Mouse (Mus musculus): Measurements from ENCODE around the gene Clcf1. TPM values are rescaled to one million over a fixed set of nuclear protein-coding genes. Genes with fewer than 3 reads are reported as not detected.

The Clcf1 gene
- polyA plus RNA-seq, 1 experiment from 2014 or later: 6.5 TPM

GRCm38 (mm10) chr19:4192251-4192985 is 21.6 kb upstream of the Clcf1 start:
- peak overlapping the region; percentile 98 for H3K27ac ChIP-seq
- no peak for TF ChIP-seq CTCF (IDR thresholded peaks at IDR 0.05; ENCODE audit: low read depth)
- ATAC-seq (replicated peaks; ENCODE audit: low FRiP score, low read depth) (peak; percentile 3; the same call in 1 of the 2 replicates), DNase-seq (ENCODE audit: low spot score) (no peak)
- H3K9ac ChIP-seq (ENCODE audit: low read depth, low read length): peak overlapping the region; percentile 99
- peaks cover 22% of the 10 kb centered on the region for H3K4me1 ChIP-seq (replicated peaks; ENCODE audit: insufficient read depth, low read length)
- under 1% methylated on average over 49 of the region's 52 CpGs for WGBS
- no peaks in the 10 kb centered on the region for H3K9me3 ChIP-seq (replicated peaks; ENCODE audit: low read length)
- peak overlapping the region; percentile 83 for H3K4me2 ChIP-seq (ENCODE audit: low read length)
- H3K4me3 ChIP-seq (replicated peaks; ENCODE audit: low read depth, low read length): peak overlapping the region; percentile 94
- H3K27me3 ChIP-seq (ENCODE audit: insufficient read depth, low read length): no peaks in the 10 kb centered on the region
- peaks cover 26% of the 10 kb centered on the region for H3K36me3 ChIP-seq (ENCODE audit: insufficient read depth, low read length)

GRCm38 (mm10) chr19:4193129-4193528 is 20.9 kb upstream of the Clcf1 start:
- peak overlapping the region; percentile 83 for H3K4me2 ChIP-seq (ENCODE audit: low read length)
- peak overlapping the region; percentile 98; the same call in 1 of the 2 replicates for H3K27ac ChIP-seq
- WGBS: 45% methylated on average over 6 of the region's 6 CpGs
- no peak for ATAC-seq (replicated peaks; ENCODE audit: low FRiP score, low read depth)
- H3K4me3 ChIP-seq (replicated peaks; ENCODE audit: low read depth, low read length): peak overlapping the region; percentile 94
- peaks cover 26% of the 10 kb centered on the region for H3K36me3 ChIP-seq (ENCODE audit: insufficient read depth, low read length)
- no peaks in the 10 kb centered on the region for H3K27me3 ChIP-seq (ENCODE audit: insufficient read depth, low read length)
- TF ChIP-seq CTCF (IDR thresholded peaks at IDR 0.05; ENCODE audit: low read depth): no peak
- H3K9ac ChIP-seq (ENCODE audit: low read depth, low read length): peak overlapping the region; percentile 99
- no peak for DNase-seq (ENCODE audit: low spot score)
- no peaks in the 10 kb centered on the region for H3K9me3 ChIP-seq (replicated peaks; ENCODE audit: low read length)
- H3K4me1 ChIP-seq (replicated peaks; ENCODE audit: insufficient read depth, low read length): peaks cover 22% of the 10 kb centered on the region

- WGBS: 83% methylated on average over 8 of the region's 8 CpGs
- no peak for TF ChIP-seq CTCF (IDR thresholded peaks at IDR 0.05; ENCODE audit: low read depth)
- H3K4me3 ChIP-seq (replicated peaks; ENCODE audit: low read depth, low read length): no peak overlapping the region
- no peak overlapping the region for H3K27ac ChIP-seq
- peaks cover 22% of the 10 kb centered on the region for H3K4me1 ChIP-seq (replicated peaks; ENCODE audit: insufficient read depth, low read length)
- no peaks in the 10 kb centered on the region for H3K9me3 ChIP-seq (replicated peaks; ENCODE audit: low read length)
- ATAC-seq (replicated peaks; ENCODE audit: low FRiP score, low read depth): no peak
- peaks cover 29% of the 10 kb centered on the region for H3K36me3 ChIP-seq (ENCODE audit: insufficient read depth, low read length)
- no peak for DNase-seq (ENCODE audit: low spot score)
- no peaks in the 10 kb centered on the region for H3K27me3 ChIP-seq (ENCODE audit: insufficient read depth, low read length)
- H3K4me2 ChIP-seq (ENCODE audit: low read length): no peak overlapping the region
- H3K9ac ChIP-seq (ENCODE audit: low read depth, low read length): no peak overlapping the region
These were observed 19.9 kb upstream of the Clcf1 start for GRCm38 (mm10) chr19:4194021-4194724.

GRCm38 (mm10) chr19:4194776-4195650 is 19.0 kb upstream of the Clcf1 start:
- H3K4me2 ChIP-seq (ENCODE audit: low read length): no peak overlapping the region
- H3K36me3 ChIP-seq (ENCODE audit: insufficient read depth, low read length): peaks cover 32% of the 10 kb centered on the region
- no peak for ATAC-seq (replicated peaks; ENCODE audit: low FRiP score, low read depth)
- no peak overlapping the region for H3K4me3 ChIP-seq (replicated peaks; ENCODE audit: low read depth, low read length)
- no peaks in the 10 kb centered on the region for H3K27me3 ChIP-seq (ENCODE audit: insufficient read depth, low read length)
- TF ChIP-seq CTCF (IDR thresholded peaks at IDR 0.05; ENCODE audit: low read depth): no peak
- H3K9me3 ChIP-seq (replicated peaks; ENCODE audit: low read length): no peaks in the 10 kb centered on the region
- H3K9ac ChIP-seq (ENCODE audit: low read depth, low read length): no peak overlapping the region
- H3K4me1 ChIP-seq (replicated peaks; ENCODE audit: insufficient read depth, low read length): peaks cover 22% of the 10 kb centered on the region
- DNase-seq (ENCODE audit: low spot score): no peak
- no peak overlapping the region for H3K27ac ChIP-seq
- WGBS: 75% methylated on average over 12 of the region's 12 CpGs

- H3K4me2 ChIP-seq (ENCODE audit: low read length): no peak overlapping the region
- H3K36me3 ChIP-seq (ENCODE audit: insufficient read depth, low read length): peaks cover 32% of the 10 kb centered on the region
- H3K27me3 ChIP-seq (ENCODE audit: insufficient read depth, low read length): no peaks in the 10 kb centered on the region
- H3K4me3 ChIP-seq (replicated peaks; ENCODE audit: low read depth, low read length): no peak overlapping the region
- TF ChIP-seq CTCF (IDR thresholded peaks at IDR 0.05; ENCODE audit: low read depth): no peak
- peaks cover 23% of the 10 kb centered on the region for H3K4me1 ChIP-seq (replicated peaks; ENCODE audit: insufficient read depth, low read length)
- ATAC-seq (replicated peaks; ENCODE audit: low FRiP score, low read depth): no peak
- DNase-seq (ENCODE audit: low spot score): no peak
- 33% methylated on average over 2 of the region's 2 CpGs for WGBS
- H3K9ac ChIP-seq (ENCODE audit: low read depth, low read length): no peak overlapping the region
- no peak overlapping the region for H3K27ac ChIP-seq
- H3K9me3 ChIP-seq (replicated peaks; ENCODE audit: low read length): no peaks in the 10 kb centered on the region
These were observed 18.0 kb upstream of the Clcf1 start for GRCm38 (mm10) chr19:4196048-4196447.

GRCm38 (mm10) chr19:4196548-4196947 is 17.5 kb upstream of the Clcf1 start:
- H3K4me3 ChIP-seq (replicated peaks; ENCODE audit: low read depth, low read length): no peak overlapping the region
- H3K27me3 ChIP-seq (ENCODE audit: insufficient read depth, low read length): no peaks in the 10 kb centered on the region
- peaks cover 19% of the 10 kb centered on the region for H3K4me1 ChIP-seq (replicated peaks; ENCODE audit: insufficient read depth, low read length)
- ATAC-seq (replicated peaks; ENCODE audit: low FRiP score, low read depth): no peak
- DNase-seq (ENCODE audit: low spot score): no peak
- H3K9me3 ChIP-seq (replicated peaks; ENCODE audit: low read length): no peaks in the 10 kb centered on the region
- no peak for TF ChIP-seq CTCF (IDR thresholded peaks at IDR 0.05; ENCODE audit: low read depth)
- H3K27ac ChIP-seq: no peak overlapping the region
- H3K36me3 ChIP-seq (ENCODE audit: insufficient read depth, low read length): peaks cover 32% of the 10 kb centered on the region
- 0 out of 2 replicates have a peak overlapping the region, but pooled peaks have one; percentile 24 for H3K9ac ChIP-seq (ENCODE audit: low read depth, low read length)
- 0% methylated on average over 5 of the region's 5 CpGs for WGBS
- H3K4me2 ChIP-seq (ENCODE audit: low read length): no peak overlapping the region
